Mouse (Mus musculus) thymus, postnatal 36 days (tissue): ENCODE results near the gene Chd9.

Experiments used
- DNase-seq, 2 experiments: peaks; one replicate each; pipeline ENCODE4 v3.0.0; 2022; ENCODE audit warnings: mixed read lengths in 2 of 2

The Chd9 gene

DNA sequence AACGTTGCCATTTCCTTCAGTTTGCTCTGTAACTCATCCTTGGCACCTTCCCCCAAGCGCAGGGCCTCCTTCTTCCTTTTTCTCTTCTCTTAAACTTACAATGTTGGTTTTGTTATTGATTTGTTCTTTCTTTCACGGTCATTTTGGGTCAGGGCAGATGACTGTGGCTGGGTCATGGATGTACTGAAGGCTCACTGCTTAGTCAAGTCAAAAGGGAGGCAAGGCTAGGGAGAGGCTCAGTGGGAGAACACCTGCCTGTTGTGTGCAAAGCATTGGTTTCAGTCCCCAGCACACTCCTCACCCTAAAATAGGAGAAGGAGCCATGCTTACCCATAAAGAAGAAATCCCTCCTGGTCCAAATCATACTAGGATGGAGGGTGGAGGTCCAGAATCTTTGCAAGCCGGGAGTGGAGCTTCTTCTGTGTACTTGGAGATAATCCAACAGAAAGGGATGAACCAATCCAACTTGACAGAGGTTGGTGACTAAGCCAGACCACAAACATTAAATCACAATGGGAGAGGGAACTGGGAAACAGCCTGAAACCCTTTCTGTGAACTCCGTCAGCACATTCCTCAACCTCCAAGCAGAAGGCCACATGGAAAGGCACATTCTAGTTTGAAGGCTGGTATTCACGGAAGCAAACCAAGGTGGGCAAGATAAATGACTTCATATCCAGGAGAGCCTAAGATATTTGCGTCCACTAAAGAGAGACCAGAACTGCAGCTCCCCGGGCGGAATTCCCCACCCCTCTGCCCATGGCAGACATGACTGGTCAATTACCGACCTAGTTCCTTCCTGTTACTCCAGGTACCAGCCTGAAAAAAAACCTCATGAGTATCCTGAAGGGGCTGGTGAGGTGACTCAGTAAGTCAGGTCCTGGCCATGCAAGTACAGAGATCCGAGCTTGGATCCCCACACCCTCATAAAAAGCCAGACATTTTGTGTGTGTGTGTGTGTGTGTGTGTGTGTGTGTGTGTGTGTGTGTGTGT is 11.9 kb downstream of the Chd9 start:
- DNase-seq, result no peak

DNA sequence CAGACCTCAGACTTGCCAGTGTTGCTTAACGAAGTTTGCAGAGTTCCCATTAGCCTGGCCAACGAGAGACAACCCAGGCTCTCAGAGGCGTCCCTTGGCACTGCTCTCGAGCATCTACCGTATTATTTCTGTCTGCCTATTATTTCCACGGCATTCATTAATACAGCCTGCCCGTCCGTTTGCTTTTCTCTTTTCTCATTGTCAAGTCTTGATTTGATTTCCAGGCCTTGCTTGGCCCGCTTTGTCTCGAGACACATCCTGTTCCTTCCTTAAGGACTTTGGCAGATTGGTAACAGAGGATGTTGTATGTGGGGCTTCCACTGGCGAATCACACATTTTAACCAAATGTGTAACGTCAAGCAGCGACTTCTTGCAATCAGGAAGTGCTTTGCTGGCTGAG is 13.2 kb downstream of the Chd9 start:
- DNase-seq, result no peak

GRCm38 (mm10) chr8:90843127-90843526 is 15.0 kb downstream of the Chd9 start:
- no peak for DNase-seq

GRCm38 (mm10) chr8:90844179-90844967 is 16.2 kb downstream of the Chd9 start:
- DNase-seq, result no peak

DNA sequence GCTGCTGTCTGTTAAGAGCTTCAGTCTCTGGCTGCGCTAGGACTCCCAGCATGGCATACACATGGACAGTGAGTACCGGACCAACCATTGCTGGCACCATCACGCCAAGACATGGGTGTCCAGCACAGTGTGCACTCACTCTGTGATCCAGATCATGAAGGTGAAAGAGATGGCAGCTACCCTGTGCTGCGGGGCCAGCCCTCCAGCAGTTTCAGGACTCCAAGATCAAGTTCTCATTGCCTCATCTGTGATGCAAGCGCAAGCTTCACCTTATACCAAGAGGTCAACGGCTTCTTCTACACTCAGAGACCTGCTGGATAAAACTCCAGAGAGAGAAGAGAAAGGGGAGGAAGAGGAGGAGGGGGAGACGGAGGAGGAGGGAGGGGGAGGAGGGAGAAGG is 19.8 kb downstream of the Chd9 start:
- DNase-seq, result no peak

GRCm38 (mm10) chr8:90849462-90850050 is 21.4 kb downstream of the Chd9 start:
- DNase-seq, result no peak

DNA sequence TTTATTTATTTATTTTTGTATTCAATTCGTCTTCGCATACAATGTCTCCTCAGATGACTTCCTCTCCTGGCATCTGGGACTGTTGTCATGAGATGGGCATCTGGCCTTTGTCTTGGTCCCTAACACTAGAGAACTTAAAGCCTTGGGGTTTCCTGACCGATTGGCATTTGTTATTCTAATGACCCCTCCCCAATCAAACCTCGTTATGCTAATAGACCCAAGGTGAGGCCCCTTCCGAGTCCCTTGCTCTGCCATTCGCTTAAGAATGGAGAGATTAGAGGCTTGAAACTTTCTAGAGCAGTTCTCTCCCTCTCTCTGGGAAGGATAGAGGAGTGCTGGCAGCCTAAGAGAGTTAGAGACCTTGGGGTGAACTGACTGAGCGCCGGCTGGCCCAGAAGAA is 23.4 kb downstream of the Chd9 start:
- DNase-seq, result no peak

DNA sequence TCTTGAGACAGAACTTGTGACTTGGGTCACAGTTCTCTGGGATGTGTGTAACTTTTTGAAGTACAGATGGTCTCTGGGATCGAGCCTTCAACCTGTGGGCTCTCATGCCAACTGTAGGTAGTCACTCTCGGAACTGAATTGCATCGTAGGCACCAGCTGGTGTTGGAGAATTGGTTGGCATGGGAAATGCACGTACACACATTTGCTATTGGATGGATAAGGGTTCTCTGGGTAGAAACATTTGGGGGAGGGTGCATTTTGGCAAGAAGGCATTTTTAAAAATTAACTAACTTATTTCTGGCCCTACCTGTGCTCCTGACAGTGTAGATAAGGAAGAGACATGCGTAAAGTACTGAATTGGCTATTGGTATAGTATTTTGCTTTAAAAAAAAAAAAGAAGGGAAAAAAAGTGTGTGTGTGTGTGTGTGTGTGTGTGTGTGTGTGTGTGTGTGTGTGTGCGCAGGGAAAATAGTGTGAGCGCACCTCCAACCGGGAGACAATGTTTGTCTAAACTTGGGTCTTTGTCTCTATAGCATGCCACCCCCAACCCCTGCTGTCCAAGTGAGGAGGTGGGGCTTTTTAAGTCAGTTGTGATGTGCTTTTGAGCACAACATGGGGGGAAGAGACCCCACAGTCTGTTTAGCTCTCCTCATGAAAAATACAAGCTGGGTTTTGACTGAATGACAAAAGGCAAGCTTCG is 26.0 kb downstream of the Chd9 start:
- DNase-seq, result no peak

- DNase-seq, result no peak
Observed at GRCm38 (mm10) chr8:90854671-90855161, 26.6 kb downstream of the Chd9 start.

GRCm38 (mm10) chr8:90856171-90856570 is 28.0 kb downstream of the Chd9 start:
- no peak for DNase-seq

DNA sequence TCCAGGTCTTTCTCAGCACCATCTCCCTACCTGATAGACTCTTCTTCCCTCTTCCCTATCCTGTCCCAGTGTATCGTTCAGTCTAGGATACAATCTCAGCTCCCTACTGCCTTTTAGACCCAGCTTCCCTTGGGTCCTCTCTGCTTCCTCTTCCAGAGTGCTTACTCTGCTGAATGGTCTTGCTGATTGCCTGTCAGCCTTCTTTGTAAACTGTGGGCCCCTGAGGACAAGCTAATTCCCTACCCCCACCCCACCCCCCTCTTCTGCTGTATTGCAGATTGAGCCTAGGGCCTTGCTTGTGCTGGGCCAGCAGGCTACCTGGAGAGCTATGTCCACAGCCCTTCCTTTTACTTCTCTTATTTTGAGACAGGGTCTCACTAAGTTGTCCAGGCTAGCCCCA is 28.8 kb downstream of the Chd9 start:
- DNase-seq, result no peak

GRCm38 (mm10) chr8:90858071-90858470 is 29.9 kb downstream of the Chd9 start:
- DNase-seq, result no peak

DNA sequence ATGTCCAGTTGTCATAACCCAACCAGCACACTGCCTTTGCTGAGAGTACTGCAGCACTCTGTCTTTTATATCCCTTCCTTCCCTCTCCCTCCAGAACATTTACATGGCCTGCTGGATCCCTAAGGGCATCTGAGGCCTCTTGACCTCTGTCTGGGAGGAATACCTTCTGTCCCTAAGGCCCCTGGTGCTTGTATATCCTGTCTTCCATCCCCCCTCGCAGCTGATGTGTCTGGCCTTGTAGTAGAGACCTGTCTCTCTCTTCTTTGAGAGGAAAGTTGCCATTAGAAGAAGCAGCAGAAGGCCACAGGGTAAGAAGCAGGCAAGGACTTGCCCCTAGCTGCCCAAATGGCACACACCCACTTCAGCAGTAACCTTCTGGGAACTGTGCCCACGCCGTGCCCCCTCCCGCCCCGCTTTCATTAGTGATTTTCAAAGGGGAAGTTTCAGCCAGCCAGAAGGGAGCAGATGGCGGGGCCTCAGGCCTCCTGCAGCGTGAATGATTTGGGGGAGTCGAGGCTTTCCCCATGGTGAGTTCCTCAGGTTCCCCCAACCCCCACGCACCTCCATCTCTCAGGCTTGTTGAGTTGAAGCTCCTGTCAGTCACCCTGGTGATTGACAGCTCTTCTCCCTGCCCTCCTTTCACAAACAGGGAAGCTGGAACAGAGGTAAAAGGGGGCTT is 33.3 kb downstream of the Chd9 start:
- DNase-seq, result peak in 1 of 2 experiments; percentile 8

GRCm38 (mm10) chr8:90862038-90862437 is 33.9 kb downstream of the Chd9 start:
- DNase-seq, result no peak

DNA sequence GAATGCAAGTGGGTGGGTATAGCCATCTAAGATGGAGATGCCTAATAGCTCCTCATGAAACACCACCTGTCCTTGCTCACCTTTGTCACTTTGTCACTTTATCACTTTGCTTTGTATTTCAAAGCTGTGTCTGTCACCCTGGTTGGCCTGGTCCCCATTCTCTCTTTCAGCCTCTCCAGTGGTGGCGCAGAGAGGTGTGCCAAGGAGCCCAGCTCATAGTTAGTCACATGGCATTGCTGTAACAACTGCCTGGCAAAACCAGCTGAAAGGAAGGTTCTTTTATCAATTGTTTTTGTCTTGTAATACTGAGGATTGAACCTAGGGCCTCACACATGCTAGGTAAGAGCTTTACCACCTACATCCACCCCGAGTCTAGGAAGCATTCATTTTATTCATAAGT is 38.9 kb downstream of the Chd9 start:
- no peak for DNase-seq

- no peak for DNase-seq
Observed at GRCm38 (mm10) chr8:90867911-90868310, 39.8 kb downstream of the Chd9 start.

DNA sequence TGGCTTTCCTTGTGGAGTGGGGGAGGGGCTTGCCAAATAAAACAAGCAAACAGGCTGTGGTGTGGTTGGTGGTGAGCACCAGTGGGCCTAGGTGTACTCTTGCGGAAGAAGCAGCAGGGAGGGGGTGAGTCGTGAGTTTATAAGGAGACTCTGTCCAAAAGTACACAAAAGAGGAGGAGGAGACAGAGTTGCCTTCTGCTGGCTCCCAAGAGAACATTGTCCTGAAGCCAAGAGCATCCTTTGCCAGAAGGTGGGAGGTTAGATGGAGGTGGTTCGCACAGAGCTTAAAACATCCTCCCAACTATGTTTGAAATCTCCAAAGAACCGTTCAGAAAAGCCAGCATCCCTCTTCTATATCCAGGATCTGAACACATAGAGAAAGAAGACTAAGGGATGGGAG is 40.2 kb downstream of the Chd9 start:
- no peak for DNase-seq

- no peak for DNase-seq
Observed at GRCm38 (mm10) chr8:90869071-90869919, 41.1 kb downstream of the Chd9 start.

GRCm38 (mm10) chr8:90869920-90870777 is 42.0 kb downstream of the Chd9 start:
- DNase-seq, result no peak
